Comparison of ENCODE assay signal across 9 mouse cellular contexts in genomic region chr12:75656580-75656979, GRCm38 (mm10). TPM values are rescaled to one million over a fixed set of nuclear protein-coding genes. Genes with fewer than 3 reads are reported as not detected.
DNase-seq lines count a peak whose midpoint lies in the region; ATAC-seq lines count a peak whose summit lies in the region.
"Had no signal": no experiment of that assay in that cellular context is flagged by ENCODE, and none has a peak within 500 bp of the region (broad histone marks: within the 10 kb centered on the region; RNA-seq: fewer than 3 reads in every experiment).

No protein-coding gene starts in this region.

- H3K27ac ChIP-seq in forebrain, embryonic 13.5 days: no peak overlapping the region
- no peak overlapping the region for H3K27ac ChIP-seq in forebrain, embryonic 11.5 days (ENCODE audit: low read depth, low read length)
- H3K27ac ChIP-seq in embryonic facial prominence, embryonic 14.5 days (replicated peaks; ENCODE audit: low read depth, low read length): no peak overlapping the region
- H3K27ac ChIP-seq: neural tube, embryonic 13.5 days had no signal

- 0 out of 2 replicates have a peak, but pooled peaks have one; percentile 53 for ATAC-seq in forebrain, embryonic 13.5 days
- ATAC-seq in forebrain, embryonic 11.5 days (replicated peaks; ENCODE audit: low FRiP score): no peak
- ATAC-seq in embryonic facial prominence, embryonic 14.5 days (ENCODE audit: low read depth): 0 out of 2 replicates have a peak, but pooled peaks have one; percentile 72

- H3K9me3 ChIP-seq in forebrain, embryonic 13.5 days (replicated peaks): no peaks in the 10 kb centered on the region
- no peaks in the 10 kb centered on the region for H3K9me3 ChIP-seq in forebrain, embryonic 11.5 days (ENCODE audit: control insufficient read depth, low read length)
- no peaks in the 10 kb centered on the region for H3K9me3 ChIP-seq in embryonic facial prominence, embryonic 14.5 days (ENCODE audit: control insufficient read depth, low read length)
- H3K9me3 ChIP-seq: neural tube, embryonic 13.5 days had no signal

- WGBS in forebrain, embryonic 13.5 days: 35% methylated on average over 3 of the region's 3 CpGs
- WGBS in forebrain, embryonic 11.5 days: 48% methylated on average over 3 of the region's 3 CpGs
- WGBS in embryonic facial prominence, embryonic 14.5 days: 24% methylated on average over 3 of the region's 3 CpGs

- no peak overlapping the region for H3K4me3 ChIP-seq in forebrain, embryonic 13.5 days
- no peak overlapping the region for H3K4me3 ChIP-seq in forebrain, embryonic 11.5 days (ENCODE audit: low read depth, low read length)
- no peak overlapping the region for H3K4me3 ChIP-seq in embryonic facial prominence, embryonic 14.5 days (ENCODE audit: low read depth, low read length)
- H3K4me3 ChIP-seq: neural tube, embryonic 13.5 days had no signal

- no peaks in the 10 kb centered on the region for H3K36me3 ChIP-seq in forebrain, embryonic 13.5 days (ENCODE audit: poor library complexity, severe bottlenecking)
- H3K36me3 ChIP-seq in forebrain, embryonic 11.5 days (ENCODE audit: control insufficient read depth, insufficient read depth, low read length): no peaks in the 10 kb centered on the region
- H3K36me3 ChIP-seq in embryonic facial prominence, embryonic 14.5 days (ENCODE audit: control insufficient read depth, insufficient read depth, low read length): no peaks in the 10 kb centered on the region
- H3K36me3 ChIP-seq: neural tube, embryonic 13.5 days had no signal

- H3K9ac ChIP-seq in forebrain, embryonic 13.5 days: no peak overlapping the region
- no peak overlapping the region for H3K9ac ChIP-seq in forebrain, embryonic 11.5 days (ENCODE audit: low read length)
- no peak overlapping the region for H3K9ac ChIP-seq in embryonic facial prominence, embryonic 14.5 days (ENCODE audit: low read depth, low read length)
- H3K9ac ChIP-seq: neural tube, embryonic 13.5 days had no signal

- H3K4me1 ChIP-seq in forebrain, embryonic 13.5 days: no peaks in the 10 kb centered on the region
- H3K4me1 ChIP-seq in forebrain, embryonic 11.5 days (replicated peaks; ENCODE audit: control insufficient read depth, insufficient read depth, low read length): no peaks in the 10 kb centered on the region
- H3K4me1 ChIP-seq in embryonic facial prominence, embryonic 14.5 days (ENCODE audit: control insufficient read depth, insufficient read depth, low read length): no peaks in the 10 kb centered on the region
- H3K4me1 ChIP-seq: neural tube, embryonic 13.5 days had no signal

- H3K4me2 ChIP-seq in forebrain, embryonic 13.5 days: no peak overlapping the region
- H3K4me2 ChIP-seq in forebrain, embryonic 11.5 days (ENCODE audit: low read depth, low read length, severe bottlenecking): no peak overlapping the region
- no peak overlapping the region for H3K4me2 ChIP-seq in embryonic facial prominence, embryonic 14.5 days (ENCODE audit: low read depth, low read length)
- H3K4me2 ChIP-seq: neural tube, embryonic 13.5 days had no signal

- DNase-seq in forebrain, embryonic 11.5 days (ENCODE audit: low spot score): no peak
- DNase-seq in ovary, postnatal 36 days (ENCODE audit: low spot score): peak; percentile 13
- no peak for DNase-seq in ovary, adult 18-20 months (ENCODE audit: low spot score)
- peak; percentile 48 for DNase-seq in embryonic facial prominence, embryonic 14.5 days (ENCODE audit: low spot score)
- DNase-seq in left cerebral cortex, adult 18-20 months (ENCODE audit: low spot score in 2 of 2): peak; percentile 34 to 43
- DNase-seq in retina, embryonic 14.5 days (ENCODE audit: low spot score): peak; percentile 46
- DNase-seq in spleen, adult 18-20 months: no peak

- no peaks in the 10 kb centered on the region for H3K27me3 ChIP-seq in forebrain, embryonic 13.5 days
- H3K27me3 ChIP-seq in forebrain, embryonic 11.5 days (ENCODE audit: control insufficient read depth, insufficient read depth, low read length): no peaks in the 10 kb centered on the region
- H3K27me3 ChIP-seq in embryonic facial prominence, embryonic 14.5 days (replicated peaks; ENCODE audit: control insufficient read depth, insufficient read depth, low read length): no peaks in the 10 kb centered on the region
- H3K27me3 ChIP-seq: neural tube, embryonic 13.5 days had no signal

RNA-seq across cellular contexts. Expression of gene Wdr89, which starts 12.8 kb away (rescaled TPM):
- polyA plus RNA-seq in forebrain, embryonic 13.5 days (2015; fragmentation: Nextera tagmentation; extraction: Ambion mirVana): 8.4 and 9.3 TPM in 2 replicates
- polyA plus RNA-seq in forebrain, embryonic 11.5 days (2014; fragmentation: Nextera tagmentation; extraction: Ambion mirVana): 10.6 and 11.9 TPM in 2 replicates
- 10.2 and 11.1 TPM in 2 replicates for polyA plus RNA-seq in embryonic facial prominence, embryonic 14.5 days (2014; fragmentation: Nextera tagmentation; extraction: Ambion mirVana)
- total RNA-seq in left cerebral cortex, adult 18-20 months (2021): 1 to 10 TPM; 3.0 TPM

Comparison
In these comparisons a context has a peak if more than half of its experiments do, and no peak if none do; other contexts are left out.
1. DNase-seq: peak in ovary, postnatal 36 days (single experiment), embryonic facial prominence, embryonic 14.5 days (single experiment), left cerebral cortex, adult 18-20 months (2 of 2) and retina, embryonic 14.5 days (single experiment); none in forebrain, embryonic 11.5 days (single experiment), ovary, adult 18-20 months (single experiment) and spleen, adult 18-20 months (0 of 2).